Mouse (Mus musculus) R1 (cell line): ENCODE data around the gene Eef1a1.
"Not testable (repeated sequence)": the region's sequence is repeated elsewhere in the genome, so short reads cannot be mapped to it uniquely, and the experiment has no call there.

Experiments used
- DNase-seq: peaks from one replicate; pipeline ENCODE4 v3.0.0-alpha.2; 2018; ENCODE audit warnings: low read depth, low spot score

Gene Eef1a1

DNA sequence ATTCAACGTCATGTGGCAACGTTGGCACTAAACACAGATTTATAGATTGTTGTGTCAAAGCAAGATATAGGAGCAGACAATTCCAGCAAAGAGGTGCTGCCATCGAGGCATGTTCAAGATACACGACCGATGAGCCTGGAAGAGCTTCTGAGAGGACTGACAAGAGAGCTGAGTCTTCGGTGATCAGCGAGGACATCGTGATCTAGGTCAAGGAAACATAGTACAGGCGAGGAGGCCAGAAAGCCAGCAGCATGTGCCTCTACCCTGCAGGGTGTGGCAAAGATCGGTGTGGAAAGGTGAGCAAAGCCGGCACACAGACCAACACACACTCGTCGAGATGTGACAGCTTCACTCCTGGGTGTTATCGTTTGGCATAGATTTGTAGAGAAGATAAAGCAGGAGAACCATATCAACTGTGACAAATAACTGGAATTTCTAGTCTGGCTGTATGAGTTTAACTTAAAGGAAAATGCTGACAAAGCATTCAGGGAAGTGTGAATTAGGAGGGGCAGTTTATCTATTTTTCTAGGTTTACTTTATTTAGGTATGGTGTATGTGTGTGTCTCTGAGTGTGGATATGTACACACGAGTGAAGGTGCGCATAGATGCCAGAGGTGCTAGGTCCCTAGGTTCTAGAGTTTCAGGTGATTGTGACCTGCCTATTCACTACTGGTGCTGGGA is 19.3 kb upstream of the Eef1a1 start:
- no peak for DNase-seq

- no peak for DNase-seq
Observed at GRCm38 (mm10) chr9:78506722-78507077, 17.7 kb upstream of the Eef1a1 start.

- DNase-seq = peak; percentile 89
Observed at GRCm38 (mm10) chr9:78506002-78506721, 17.2 kb upstream of the Eef1a1 start.

GRCm38 (mm10) chr9:78505223-78505622 is 16.3 kb upstream of the Eef1a1 start:
- DNase-seq = peak; percentile 83

DNA sequence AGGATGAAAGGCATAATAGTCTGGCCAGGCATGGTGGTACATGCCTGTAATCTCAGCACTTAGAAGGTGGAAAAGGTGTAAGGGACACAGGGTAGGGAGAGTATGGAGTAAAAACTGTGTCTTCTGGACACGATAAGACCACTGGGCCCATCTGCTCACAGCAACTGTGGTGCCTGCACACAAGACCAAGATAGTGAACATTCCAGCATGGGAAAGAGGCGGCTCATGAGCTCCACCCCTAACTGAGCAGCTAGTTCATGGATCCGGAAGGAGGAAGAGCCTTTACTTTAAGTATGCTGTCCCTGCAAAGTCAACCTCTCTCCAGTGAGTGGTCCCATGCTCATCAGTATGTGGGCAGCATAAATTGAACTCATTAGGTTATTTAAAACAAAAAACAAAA is 15.7 kb upstream of the Eef1a1 start:
- peak; percentile 92 for DNase-seq

GRCm38 (mm10) chr9:78504133-78504532 is 15.2 kb upstream of the Eef1a1 start:
- peak; percentile 59 for DNase-seq

DNA sequence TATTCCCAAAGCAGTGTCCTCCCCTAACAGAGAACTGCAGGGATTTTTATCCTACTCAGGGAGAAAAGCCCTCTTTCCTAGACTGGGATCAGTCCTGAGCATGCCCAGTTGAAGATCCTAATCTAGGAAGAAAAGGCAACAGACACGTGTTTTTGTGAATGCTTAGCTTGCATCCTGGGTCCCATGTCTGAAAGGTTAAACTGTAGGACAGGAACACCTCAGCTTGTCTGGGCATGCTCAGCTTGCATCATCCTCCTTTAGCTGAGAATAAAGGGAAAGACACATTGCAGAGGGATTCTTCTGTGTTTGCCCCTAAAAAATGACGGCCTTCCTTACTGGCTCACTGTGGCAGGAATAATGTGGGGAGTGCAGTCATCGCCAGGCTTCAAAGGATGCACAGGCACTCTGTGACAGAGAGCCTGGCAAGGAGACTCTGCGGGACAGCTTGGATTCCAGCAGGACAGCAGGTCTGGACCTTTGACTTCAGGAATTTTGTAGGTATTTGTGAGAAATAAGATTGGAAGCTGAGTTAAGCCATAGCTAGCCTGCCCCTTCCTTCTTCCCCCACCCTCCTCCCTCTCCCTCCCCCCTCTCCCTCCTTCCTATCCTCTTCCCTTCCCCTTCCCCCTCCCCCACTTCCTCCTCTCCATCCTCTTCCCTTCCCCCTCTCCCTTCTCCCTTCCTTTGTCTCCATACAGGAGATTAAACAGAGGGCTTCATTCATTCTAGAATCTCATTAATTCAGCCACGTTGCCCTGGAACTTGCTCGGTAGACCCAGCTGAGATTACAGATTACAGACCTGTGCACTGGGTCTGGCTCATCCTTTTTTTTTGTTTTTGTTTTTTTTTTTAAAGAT is 14.5 kb upstream of the Eef1a1 start:
- DNase-seq = peak; percentile 98

DNA sequence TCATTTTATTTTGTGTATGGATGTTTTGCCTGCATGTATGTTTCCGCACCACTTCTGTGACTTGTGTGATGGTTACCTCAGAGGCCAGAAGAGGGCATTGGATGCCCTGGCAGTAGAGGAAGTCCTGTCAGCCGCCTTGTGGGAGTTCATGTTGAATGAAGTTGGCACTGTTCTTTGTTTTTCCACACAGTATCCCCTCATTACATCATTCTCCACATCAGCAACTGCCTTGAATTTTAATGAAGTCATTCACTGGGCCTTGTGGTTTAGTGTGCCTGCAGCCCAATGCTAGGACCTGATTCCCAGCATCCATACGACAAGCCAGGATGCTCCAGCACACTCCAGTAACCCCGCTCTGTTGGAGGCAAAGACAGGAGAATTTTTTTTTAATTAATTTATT is 12.3 kb upstream of the Eef1a1 start:
- no peak for DNase-seq

GRCm38 (mm10) chr9:78500386-78500785 is 11.4 kb upstream of the Eef1a1 start:
- DNase-seq = peak; percentile 49

- DNase-seq = no peak
Observed at GRCm38 (mm10) chr9:78493171-78493570, 4.2 kb upstream of the Eef1a1 start.

GRCm38 (mm10) chr9:78492254-78492653 is 3.3 kb upstream of the Eef1a1 start:
- no peak for DNase-seq

GRCm38 (mm10) chr9:78491169-78491568 is 2.2 kb upstream of the Eef1a1 start:
- DNase-seq = no peak

DNA sequence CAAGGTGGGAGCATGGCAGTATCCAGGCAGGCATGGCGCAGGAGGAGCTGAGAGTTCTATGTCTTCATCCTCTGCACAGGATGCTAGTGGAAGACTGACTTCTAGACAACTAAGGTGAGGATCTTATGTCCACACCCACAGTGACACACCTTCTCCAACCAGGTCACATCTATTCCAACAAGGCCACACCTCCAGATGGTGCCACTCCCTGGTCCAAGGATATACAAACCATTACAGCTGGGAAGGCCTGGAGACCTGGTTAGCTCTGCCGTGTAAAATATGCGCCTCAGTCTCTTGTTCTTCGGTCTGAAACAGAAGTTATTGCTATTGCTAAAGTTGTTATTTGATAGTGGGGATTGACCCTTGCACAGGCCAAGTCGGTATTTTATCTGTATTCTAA is 930 bp downstream of the Eef1a1 start:
- DNase-seq = peak; percentile 88

DNA sequence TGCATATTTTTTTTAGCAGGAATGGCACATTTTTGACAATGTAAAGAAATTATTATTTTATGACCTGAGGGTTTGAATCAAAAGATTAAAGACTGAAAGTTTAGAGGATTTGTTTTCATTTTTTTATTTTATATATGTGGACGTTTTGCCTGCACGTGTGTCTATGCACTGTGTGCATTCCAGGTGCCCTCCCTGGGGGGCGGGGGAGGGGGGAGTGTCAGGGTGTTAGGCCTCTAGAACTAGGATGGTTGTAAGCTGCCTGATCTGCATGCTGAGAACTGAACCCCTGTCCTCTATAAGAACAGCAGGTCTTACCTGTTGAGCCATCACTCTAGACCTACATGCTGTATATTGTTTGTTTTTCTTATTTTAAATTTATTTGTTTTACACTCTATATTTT is 4.3 kb downstream of the Eef1a1 start:
- DNase-seq = no peak

GRCm38 (mm10) chr9:78482386-78482785 is 6.6 kb downstream of the Eef1a1 start:
- no peak for DNase-seq

DNA sequence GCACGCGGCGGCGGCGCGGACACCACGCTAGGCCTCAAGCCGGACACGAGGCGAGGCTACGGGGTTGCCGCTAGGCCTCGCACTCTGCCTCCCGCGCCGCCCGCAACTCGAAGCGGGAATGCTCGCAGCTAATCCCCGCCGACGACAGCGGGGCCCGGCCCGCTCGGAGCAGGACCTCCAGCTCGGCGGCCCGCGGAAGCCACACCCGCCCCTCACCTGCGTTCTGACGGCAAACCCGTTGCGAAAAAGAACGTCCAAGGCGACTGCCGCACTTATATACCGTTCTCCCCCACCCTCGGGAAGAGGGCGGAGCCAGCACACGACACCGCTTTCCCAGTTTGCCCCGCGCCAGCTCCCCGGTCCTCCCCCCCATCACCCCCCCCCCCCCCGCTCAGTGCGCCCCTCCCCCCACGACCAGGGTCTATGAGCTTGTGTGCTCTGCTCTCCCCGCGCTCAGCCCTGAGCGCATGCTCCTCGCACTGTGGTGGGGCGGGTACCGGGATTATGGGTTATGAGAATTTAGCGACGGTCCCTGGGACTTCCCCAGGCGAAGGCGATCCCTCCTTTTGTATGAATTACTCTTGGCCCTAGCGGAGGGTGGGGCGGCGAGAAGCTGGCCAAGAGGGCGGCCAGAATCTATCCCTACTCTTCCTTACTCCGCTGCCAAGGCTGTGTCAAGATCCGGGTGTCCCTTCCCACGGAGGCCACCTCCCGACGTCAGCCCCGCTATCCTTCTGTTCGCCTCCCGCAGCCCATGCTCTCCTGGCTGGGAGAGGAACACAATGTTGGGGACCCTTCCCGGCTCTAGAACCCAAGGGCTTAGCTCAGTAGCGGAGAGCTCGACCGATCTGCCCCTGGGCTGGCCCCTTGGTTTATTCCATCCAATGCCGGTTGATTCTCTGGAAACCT is 7.3 kb downstream of the Eef1a1 start:
- peak; percentile 99 for DNase-seq

GRCm38 (mm10) chr9:78480706-78481358 is 8.1 kb downstream of the Eef1a1 start:
- DNase-seq = peak; percentile 75

DNA sequence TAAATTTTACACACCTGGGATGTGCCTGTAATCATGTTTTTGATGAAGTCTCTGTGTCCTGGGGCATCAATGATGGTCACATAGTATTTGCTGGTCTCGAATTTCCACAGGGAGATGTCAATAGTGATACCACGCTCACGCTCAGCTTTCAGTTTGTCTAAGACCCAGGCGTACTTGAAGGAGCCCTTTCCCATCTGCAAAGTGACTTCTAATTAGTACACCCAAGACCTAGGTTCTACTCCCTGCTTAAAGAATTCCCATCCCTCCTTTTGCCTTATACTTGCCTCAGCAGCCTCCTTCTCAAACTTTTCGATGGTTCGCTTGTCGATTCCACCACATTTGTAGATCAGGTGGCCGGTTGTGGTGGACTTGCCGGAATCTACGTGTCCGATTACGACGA is 8.7 kb downstream of the Eef1a1 start:
- DNase-seq = peak; percentile 33

- DNase-seq = not testable (repeated sequence)
Observed at GRCm38 (mm10) chr9:78479308-78479707, 9.6 kb downstream of the Eef1a1 start.

DNA sequence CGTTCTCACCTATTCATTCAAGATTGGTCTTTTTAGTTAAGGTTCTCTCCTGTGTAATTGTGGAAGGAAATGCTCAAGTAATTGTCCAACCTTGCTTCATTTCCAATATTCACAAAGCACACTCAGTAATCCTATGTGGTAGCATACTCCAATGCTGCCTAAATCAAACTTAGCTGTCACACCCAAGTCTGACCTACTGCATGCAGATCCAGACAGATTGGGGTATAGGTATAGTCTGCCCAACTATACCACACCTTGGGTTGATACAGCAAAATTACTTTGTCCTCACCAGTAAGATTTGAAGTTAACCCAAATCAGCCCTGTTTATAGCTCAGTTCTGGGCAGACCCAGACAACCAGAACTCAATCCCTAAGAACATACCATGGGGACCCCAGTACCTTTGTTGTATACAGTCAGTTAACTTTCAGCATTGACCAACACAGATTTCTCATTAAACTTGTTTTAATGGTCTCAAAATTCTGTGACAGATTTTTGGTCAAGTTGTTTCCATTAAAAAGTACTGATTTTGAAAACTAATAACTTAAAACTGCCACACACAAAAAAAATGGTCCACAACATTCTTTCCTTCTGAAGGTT is 10.8 kb downstream of the Eef1a1 start:
- DNase-seq = peak; percentile 37
